In the genomic region with DNA sequence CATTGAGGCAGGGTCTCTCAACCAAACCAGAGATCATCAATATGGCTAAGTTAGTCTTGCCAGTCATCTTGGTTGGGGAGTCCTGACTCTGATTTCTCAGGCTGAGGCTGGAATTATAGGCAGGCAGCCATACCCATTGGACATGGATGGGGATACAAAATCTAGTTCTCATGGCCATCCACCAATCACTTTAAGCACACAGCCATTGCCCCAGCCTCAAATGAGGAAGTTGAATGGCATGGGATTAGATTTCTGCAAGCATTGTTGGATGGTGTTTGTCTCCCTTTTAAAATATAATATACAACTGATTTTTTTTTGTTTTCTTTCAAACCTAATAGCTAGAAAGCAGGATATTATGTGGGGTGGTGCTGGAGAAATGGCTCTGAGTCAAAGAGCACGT, we compare ENCODE assay signal across 21 mouse cellular contexts.
"Had no signal": no experiment of that assay in that cellular context is flagged by ENCODE, and none has a peak within 500 bp of the region (broad histone marks: within the 10 kb centered on the region; RNA-seq: fewer than 3 reads in every experiment).

No protein-coding gene starts in this region.

- H3K27ac ChIP-seq: kidney, postnatal 0 days; left cerebral cortex, adult 2 months; liver, embryonic 14.5 days; macrophage; midbrain, embryonic 13.5 days; neural tube, embryonic 13.5 days; stomach, embryonic 15.5 days had no signal

- H3K4me2 ChIP-seq: lung, embryonic 14.5 days; midbrain, embryonic 13.5 days; neural tube, embryonic 13.5 days; stomach, embryonic 15.5 days had no signal

- H3K27me3 ChIP-seq: megakaryocyte, embryonic 14.5 days; midbrain, embryonic 13.5 days; neural tube, embryonic 13.5 days; stomach, embryonic 15.5 days had no signal

- H3K4me1 ChIP-seq: midbrain, embryonic 13.5 days; neural tube, embryonic 13.5 days; stomach, embryonic 15.5 days had no signal

- DNase-seq: kidney, adult 9 months; kidney, postnatal 25 days; layer of hippocampus, postnatal 36 days; liver, postnatal 0 days; lung, embryonic 14.5 days; retina, postnatal 1 day; right cerebral cortex, postnatal 25 days; spleen, adult 18-20 months; thymus, postnatal 25 days had no signal

- H3K36me3 ChIP-seq: midbrain, embryonic 10.5 days; midbrain, embryonic 13.5 days; neural tube, embryonic 13.5 days; stomach, embryonic 15.5 days had no signal

- ATAC-seq: liver, postnatal 0 days; lung, postnatal 0 days; midbrain, embryonic 13.5 days; midbrain, embryonic 16.5 days had no signal

- H3K9me3 ChIP-seq: megakaryocyte, embryonic 14.5 days; midbrain, embryonic 10.5 days; midbrain, embryonic 13.5 days; neural tube, embryonic 13.5 days; stomach, embryonic 15.5 days had no signal

- H3K9ac ChIP-seq: liver, embryonic 14.5 days; liver, postnatal 0 days; lung, embryonic 14.5 days; midbrain, embryonic 13.5 days; neural tube, embryonic 13.5 days; stomach, embryonic 15.5 days had no signal

- H3K4me3 ChIP-seq: left cerebral cortex, adult 2 months; megakaryocyte, embryonic 14.5 days; midbrain, embryonic 10.5 days; midbrain, embryonic 13.5 days; myocyte; neural tube, embryonic 13.5 days; stomach, embryonic 15.5 days had no signal
